Mouse (Mus musculus) spleen, adult 2 months (tissue): ENCODE measurements around the gene Mcrs1. TPM values are rescaled to one million over a fixed set of nuclear protein-coding genes. Genes with fewer than 3 reads are reported as not detected.

ENCODE experiments used
- DNase-seq, 2 experiments: peaks; one replicate each; pipeline versions ENCODE4 v3.0.0 to v3.0.0-alpha.2; 2012 to 2021; ENCODE audit warnings: low spot score in 2 of 2, low read depth in 1 of 2
- H3K27ac ChIP-seq: fragments of 200-500 bp; 2 replicates; pipeline ENCODE4 v1.5.1; 2012; ENCODE audit warnings: low read length, inconsistent platforms; ENCODE audit not compliant: insufficient read depth
- H3K27me3 ChIP-seq: fragments of 200-500 bp; 2 replicates; pipeline ENCODE4 v1.6.1; 2012; ENCODE audit warnings: mild to moderate bottlenecking, moderate library complexity, low read length, inconsistent platforms; ENCODE audit not compliant: control insufficient read depth, insufficient read depth
- H3K36me3 ChIP-seq: fragments of 200-500 bp; 2 replicates; pipeline ENCODE4 v1.6.1; 2012; ENCODE audit warnings: mild to moderate bottlenecking, low read length, inconsistent platforms; ENCODE audit not compliant: control insufficient read depth, insufficient read depth
- H3K4me1 ChIP-seq: fragments of 200-500 bp; 2 replicates; pipeline ENCODE4 v1.6.1; 2011; ENCODE audit warnings: inconsistent platforms; ENCODE audit not compliant: control insufficient read depth, insufficient read depth, insufficient read length
- H3K4me3 ChIP-seq: fragments of 200-500 bp; 2 replicates; pipeline ENCODE4 v1.5.1; 2011; ENCODE audit warnings: mild to moderate bottlenecking, inconsistent platforms; ENCODE audit not compliant: insufficient read depth, insufficient read length; ENCODE audit errors: extremely low read depth
- CTCF ChIP-seq: fragments of 200-500 bp; IDR thresholded peaks from 2 replicates; pipeline ENCODE4 v1.5.1; 2011; ENCODE audit warnings: mild to moderate bottlenecking, inconsistent platforms; ENCODE audit not compliant: insufficient read depth, insufficient read length, insufficient replicate concordance; ENCODE audit errors: extremely low read depth
- POLR2A ChIP-seq: fragments of 200-500 bp; IDR thresholded peaks from 2 replicates; pipeline ENCODE4 v1.6.1; 2011; ENCODE audit warnings: low read depth, low read length, inconsistent platforms
- WGBS: fragments of 180-500 bp; shearing (Covaris S2); methylation state at CpG from one replicate; pipeline ENCODE4 v1.1.7; 2018; 5-methylcytosine and 5-hydroxymethylcytosine counted together
- polyA plus RNA-seq: library from polyadenylated mRNA; depleted of rRNA; stranded (reverse); fragments of >200 nt; gene quantifications from 2 replicates; pipeline ENCODE4 v1.2.3, GENCODE M21; 2012

Gene Mcrs1
- polyA plus RNA-seq, 1 experiment: 48.5 TPM

GRCm38 (mm10) chr15:99224208-99224911, 27.4 kb downstream of the Mcrs1 start, which contains the start of gene Kcnh3:
Gene Kcnh3 (plus strand): TSS chr15:99224861.
- Histone ChIP-seq H3K27me3 (peaks cover 32% of the 10 kb centered on the region), H3K4me1 (peaks cover 10% of the 10 kb centered on the region; the same call in 1 of the 2 replicates), H3K4me3 (peak within 1 kb of the TSS; percentile 49), H3K36me3 (no peaks in the 10 kb centered on the region), H3K27ac (no peak within 1 kb of the TSS)
- WGBS: 3% methylated on average over 65 of the region's 66 CpGs
- peak; percentile 11 to 50 for DNase-seq
- TF ChIP-seq POLR2A (no peak), CTCF (no peak)

DNA sequence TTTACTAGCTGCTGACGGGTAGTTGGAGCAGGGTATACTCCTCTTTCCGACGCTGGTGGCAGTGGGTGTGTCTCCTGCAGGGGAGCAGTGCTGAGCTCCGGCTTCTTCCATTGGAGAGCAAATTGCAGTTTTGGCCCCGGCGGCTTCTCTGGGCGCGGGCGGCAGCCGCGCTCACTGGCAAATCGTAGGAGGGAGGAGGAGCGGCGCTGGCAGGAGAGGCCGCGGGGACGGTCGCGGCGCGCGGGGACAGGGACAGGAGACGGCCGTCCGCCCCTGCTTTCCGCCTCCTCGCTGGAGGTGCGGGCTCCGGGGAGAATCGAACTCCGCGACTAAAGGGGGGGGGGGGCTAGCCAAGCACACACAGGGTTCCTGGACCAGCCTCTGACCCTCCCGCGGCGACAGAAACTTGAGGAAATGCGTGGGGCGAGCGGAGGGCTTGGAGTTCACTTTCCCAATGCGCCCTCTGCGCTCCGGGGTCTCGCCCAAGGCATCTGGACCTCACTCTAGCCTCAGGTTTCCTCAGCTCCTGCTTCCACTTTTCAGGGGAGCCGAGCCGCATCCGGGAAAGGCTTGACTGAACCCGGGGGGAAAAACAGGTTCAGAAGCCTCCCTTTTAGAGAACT, 28.1 kb downstream of the Mcrs1 start:
- Histone ChIP-seq H3K4me3 (peak overlapping the region; percentile 49; the same call in 1 of the 2 replicates), H3K27me3 (peaks cover 33% of the 10 kb centered on the region), H3K4me1 (peaks cover 10% of the 10 kb centered on the region; the same call in 1 of the 2 replicates), H3K27ac (no peak overlapping the region), H3K36me3 (no peaks in the 10 kb centered on the region)
- WGBS: 1% methylated on average over 46 of the region's 46 CpGs
- no peak for DNase-seq
- TF ChIP-seq CTCF: no peak
- no peak for TF ChIP-seq POLR2A

GRCm38 (mm10) chr15:99222794-99223584, 28.8 kb downstream of the Mcrs1 start:
- whole genome bisulfite sequencing: 4% methylated on average over 18 of the region's 18 CpGs
- Histone ChIP-seq H3K27me3 (peaks cover 33% of the 10 kb centered on the region), H3K4me3 (peak overlapping the region; percentile 49; the same call in 1 of the 2 replicates), H3K27ac (no peak overlapping the region), H3K36me3 (no peaks in the 10 kb centered on the region), H3K4me1 (peaks cover 10% of the 10 kb centered on the region; the same call in 1 of the 2 replicates)
- no peak for DNase-seq
- TF ChIP-seq CTCF (no peak), POLR2A (no peak)

GRCm38 (mm10) chr15:99221315-99221952, 30.3 kb downstream of the Mcrs1 start:
- Histone ChIP-seq H3K27ac (no peak overlapping the region), H3K27me3 (peaks cover 31% of the 10 kb centered on the region), H3K36me3 (no peaks in the 10 kb centered on the region), H3K4me3 (no peak overlapping the region), H3K4me1 (peaks cover 10% of the 10 kb centered on the region; the same call in 1 of the 2 replicates)
- DNase-seq: no peak
- WGBS: 29% methylated on average over 8 of the region's 8 CpGs
- no peak for TF ChIP-seq CTCF
- no peak for TF ChIP-seq POLR2A

GRCm38 (mm10) chr15:99217630-99218029, 34.1 kb downstream of the Mcrs1 start:
- TF ChIP-seq POLR2A (no peak), CTCF (no peak)
- Histone ChIP-seq H3K36me3 (no peaks in the 10 kb centered on the region), H3K4me1 (no peaks in the 10 kb centered on the region), H3K4me3 (no peak overlapping the region), H3K27me3 (0 out of 2 replicates have a peak, but pooled peaks cover 4% of the 10 kb centered on the region), H3K27ac (no peak overlapping the region)
- DNase-seq: no peak
- 90% methylated on average over 4 of the region's 4 CpGs for WGBS

DNA sequence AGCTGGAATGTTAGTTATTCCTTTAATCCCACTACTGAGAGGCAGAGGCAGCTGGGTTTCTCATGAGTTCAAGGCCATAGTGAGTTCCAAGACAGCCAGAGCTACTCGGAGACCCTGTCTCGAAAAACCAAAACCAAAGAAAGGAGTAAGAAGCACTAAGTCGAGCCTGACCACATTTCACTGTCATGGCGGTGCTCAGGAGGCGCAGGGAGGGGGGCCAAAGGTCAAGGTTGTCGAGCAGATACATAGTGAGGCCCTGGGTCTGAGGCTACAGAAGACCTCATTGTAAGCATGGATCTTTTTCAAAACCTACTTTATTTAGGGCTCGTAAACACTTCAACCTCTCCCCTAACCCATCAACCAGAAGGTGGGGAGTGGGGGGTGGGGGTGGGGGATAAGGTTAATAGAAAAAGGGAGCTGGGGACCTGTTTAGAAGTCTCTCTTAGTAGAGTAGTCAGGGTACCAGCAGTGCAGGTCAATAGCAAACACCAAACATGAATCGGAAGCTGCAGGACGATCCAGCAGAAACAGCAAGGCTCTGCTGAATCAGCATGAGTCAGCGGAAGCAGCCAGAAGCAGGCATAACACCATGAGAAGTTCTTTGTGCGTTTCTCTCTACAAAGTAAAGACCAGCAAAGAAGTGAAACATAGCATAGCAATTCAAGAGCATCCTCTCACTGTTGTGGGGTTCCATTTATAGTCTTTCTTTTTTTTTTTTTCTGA, 35.9 kb downstream of the Mcrs1 start:
- no peak for TF ChIP-seq CTCF
- no peak for TF ChIP-seq POLR2A
- Histone ChIP-seq H3K4me1 (no peaks in the 10 kb centered on the region), H3K27me3 (0 out of 2 replicates have a peak, but pooled peaks cover 1% of the 10 kb centered on the region), H3K4me3 (no peak overlapping the region), H3K27ac (no peak overlapping the region), H3K36me3 (no peaks in the 10 kb centered on the region)
- 84% methylated on average over 11 of the region's 11 CpGs for WGBS
- no peak for DNase-seq
